Mouse (Mus musculus) midbrain, embryonic 15.5 days (tissue): ENCODE data around the gene Stard3. TPM values are rescaled to one million over a fixed set of nuclear protein-coding genes. Genes with fewer than 3 reads are reported as not detected.
A peak's percentile ranks its signal among the peaks of the same experiment; 100 is the strongest.
"Not testable (repeated sequence)": the region's sequence is repeated elsewhere in the genome, so short reads cannot be mapped to it uniquely, and the experiment has no call there.

Experiments used
- ATAC-seq: fragments of 200-750 bp; cut with Nextera tagmentation; replicated peaks from 2 replicates; pipeline ENCODE4 v1.8.0; 2017; ENCODE audit warnings: moderate TSS enrichment
- H3K27ac ChIP-seq: fragments of 300-500 bp; sonication (generic); 2 replicates; pipeline ENCODE4 v1.5.1; 2015; ENCODE audit warnings: mild to moderate bottlenecking, inconsistent platforms
- H3K27me3 ChIP-seq: fragments of 300-500 bp; sonication (generic); replicated peaks from 2 replicates; pipeline ENCODE4 v1.6.1; 2015; ENCODE audit warnings: inconsistent platforms
- H3K36me3 ChIP-seq: fragments of 300-500 bp; sonication (generic); replicated peaks from 2 replicates; pipeline ENCODE4 v1.6.1; 2015; ENCODE audit warnings: inconsistent platforms
- H3K4me1 ChIP-seq: fragments of 300-500 bp; sonication (generic); 2 replicates; pipeline ENCODE4 v1.6.1; 2015; ENCODE audit warnings: inconsistent platforms
- H3K4me2 ChIP-seq: fragments of 300-500 bp; sonication (generic); 2 replicates; pipeline ENCODE4 v1.6.1; 2015; ENCODE audit warnings: inconsistent platforms, mild to moderate bottlenecking, moderate library complexity
- H3K4me3 ChIP-seq: fragments of 300-500 bp; sonication (generic); 2 replicates; pipeline ENCODE4 v1.5.1; 2015; ENCODE audit warnings: mild to moderate bottlenecking, inconsistent platforms
- H3K9ac ChIP-seq: fragments of 300-500 bp; sonication (generic); 2 replicates; pipeline ENCODE4 v1.6.1; 2015; ENCODE audit warnings: mild to moderate bottlenecking, inconsistent platforms
- H3K9me3 ChIP-seq: fragments of 300-500 bp; sonication (generic); 2 replicates; pipeline ENCODE4 v1.6.1; 2016; ENCODE audit warnings: inconsistent platforms
- WGBS: fragments of 180-500 bp; shearing (Covaris S2); methylation state at CpG from one replicate; pipeline ENCODE4 v1.1.7; 2015; ENCODE audit warnings: mixed read lengths; 5-methylcytosine and 5-hydroxymethylcytosine counted together
- polyA plus RNA-seq: library from polyadenylated mRNA; unstranded; fragments of >200 nt; fragmentation: Nextera tagmentation; extraction: Ambion mirVana; gene quantifications from 2 replicates; pipeline ENCODE4 v1.2.1, GENCODE M21; 2015

Gene Stard3
- polyA plus RNA-seq, 1 experiment from 2014 or later = 44.6 TPM

GRCm38 (mm10) chr11:98371556-98372240, 13.5 kb downstream of the Stard3 start:
- Histone ChIP-seq H3K4me1 (peaks cover 23% of the 10 kb centered on the region), H3K9me3 (no peaks in the 10 kb centered on the region), H3K4me3 (no peak overlapping the region), H3K36me3 (peaks cover 8% of the 10 kb centered on the region; the same call in 1 of the 2 replicates), H3K27me3 (no peaks in the 10 kb centered on the region), H3K9ac (no peak overlapping the region), H3K4me2 (peak overlapping the region; percentile 4; the same call in 1 of the 2 replicates), H3K27ac (0 out of 2 replicates have a peak overlapping the region, but pooled peaks have one; percentile 31)
- ATAC-seq = peak; percentile 54
- WGBS = 26% methylated on average over 10 of the region's 10 CpGs

- 5% methylated on average over 2 of the region's 2 CpGs for WGBS
- Histone ChIP-seq H3K4me3 (no peak overlapping the region), H3K9me3 (no peaks in the 10 kb centered on the region), H3K27ac (no peak overlapping the region), H3K36me3 (peaks cover 15% of the 10 kb centered on the region; the same call in 1 of the 2 replicates), H3K27me3 (no peaks in the 10 kb centered on the region), H3K4me1 (peaks cover 23% of the 10 kb centered on the region), H3K4me2 (no peak overlapping the region), H3K9ac (no peak overlapping the region)
- ATAC-seq = no peak
Measured at GRCm38 (mm10) chr11:98372406-98372805, 14.2 kb downstream of the Stard3 start.

- Histone ChIP-seq H3K4me2 (no peak overlapping the region), H3K9ac (no peak overlapping the region; the same call in 1 of the 2 replicates), H3K4me3 (no peak overlapping the region), H3K36me3 (peaks cover 19% of the 10 kb centered on the region; the same call in 1 of the 2 replicates), H3K27ac (no peak overlapping the region), H3K9me3 (no peaks in the 10 kb centered on the region), H3K4me1 (peaks cover 23% of the 10 kb centered on the region), H3K27me3 (no peaks in the 10 kb centered on the region)
- 93% methylated on average over 6 of the region's 6 CpGs for WGBS
- no peak for ATAC-seq
Measured at GRCm38 (mm10) chr11:98373244-98373643, 15.1 kb downstream of the Stard3 start.

GRCm38 (mm10) chr11:98374266-98374665, 16.1 kb downstream of the Stard3 start:
- peaks cover 23% of the 10 kb centered on the region; the same call in 1 of the 2 replicates for H3K36me3 ChIP-seq
- peaks cover 23% of the 10 kb centered on the region for H3K4me1 ChIP-seq
- no peak for ATAC-seq
- H3K27ac ChIP-seq = no peak overlapping the region
- no peak overlapping the region for H3K4me2 ChIP-seq
- WGBS = 75% methylated on average over 8 of the region's 8 CpGs
- H3K4me3 ChIP-seq = no peak overlapping the region
- H3K27me3 ChIP-seq = no peaks in the 10 kb centered on the region
- no peak overlapping the region for H3K9ac ChIP-seq
- H3K9me3 ChIP-seq = no peaks in the 10 kb centered on the region

GRCm38 (mm10) chr11:98376756-98377155, 18.6 kb downstream of the Stard3 start:
- peaks cover 23% of the 10 kb centered on the region; the same call in 1 of the 2 replicates for H3K36me3 ChIP-seq
- no peak overlapping the region for H3K4me3 ChIP-seq
- WGBS = 73% methylated on average over 5 of the region's 5 CpGs
- H3K4me1 ChIP-seq = peaks cover 10% of the 10 kb centered on the region
- no peak overlapping the region for H3K27ac ChIP-seq
- ATAC-seq = no peak
- H3K9ac ChIP-seq = no peak overlapping the region
- no peak overlapping the region for H3K4me2 ChIP-seq
- H3K27me3 ChIP-seq = no peaks in the 10 kb centered on the region
- H3K9me3 ChIP-seq = no peaks in the 10 kb centered on the region

- no peaks in the 10 kb centered on the region for H3K4me1 ChIP-seq
- H3K27ac ChIP-seq = no peak overlapping the region
- H3K4me2 ChIP-seq = no peak overlapping the region
- WGBS = 88% methylated on average over 11 of the region's 11 CpGs
- no peak for ATAC-seq
- H3K9me3 ChIP-seq = no peaks in the 10 kb centered on the region
- H3K9ac ChIP-seq = no peak overlapping the region
- H3K4me3 ChIP-seq = no peak overlapping the region
- no peaks in the 10 kb centered on the region for H3K27me3 ChIP-seq
- peaks cover 23% of the 10 kb centered on the region; the same call in 1 of the 2 replicates for H3K36me3 ChIP-seq
Measured at GRCm38 (mm10) chr11:98377787-98378186, 19.6 kb downstream of the Stard3 start.

- Histone ChIP-seq H3K9ac (no peak overlapping the region), H3K4me1 (no peaks in the 10 kb centered on the region), H3K27me3 (no peaks in the 10 kb centered on the region), H3K9me3 (no peaks in the 10 kb centered on the region), H3K36me3 (peaks cover 23% of the 10 kb centered on the region; the same call in 1 of the 2 replicates), H3K4me2 (no peak overlapping the region), H3K4me3 (no peak overlapping the region), H3K27ac (no peak overlapping the region)
- WGBS = 93% methylated on average over 7 of the region's 7 CpGs
- ATAC-seq = no peak
Measured at GRCm38 (mm10) chr11:98379379-98379778, 21.2 kb downstream of the Stard3 start.

- 77% methylated on average over 6 of the region's 6 CpGs for WGBS
Measured at GRCm38 (mm10) chr11:98380106-98380505, 21.9 kb downstream of the Stard3 start.

GRCm38 (mm10) chr11:98381651-98382050, 23.5 kb downstream of the Stard3 start:
- ATAC-seq = no peak
- Histone ChIP-seq H3K4me1 (no peaks in the 10 kb centered on the region), H3K27me3 (peaks cover 16% of the 10 kb centered on the region), H3K4me3 (no peak overlapping the region), H3K4me2 (no peak overlapping the region), H3K36me3 (peaks cover 15% of the 10 kb centered on the region; the same call in 1 of the 2 replicates), H3K9ac (no peak overlapping the region), H3K9me3 (no peaks in the 10 kb centered on the region), H3K27ac (no peak overlapping the region)
- WGBS = 91% methylated on average over 2 of the region's 2 CpGs

More at GRCm38 (mm10) chr11:98380106-98380505, 21.9 kb downstream of the Stard3 start:
- no peaks in the 10 kb centered on the region for H3K4me1 ChIP-seq
- no peak overlapping the region for H3K9ac ChIP-seq
- H3K4me3 ChIP-seq = no peak overlapping the region
- no peak for ATAC-seq
- H3K36me3 ChIP-seq = peaks cover 23% of the 10 kb centered on the region; the same call in 1 of the 2 replicates
- H3K4me2 ChIP-seq = no peak overlapping the region
- H3K27me3 ChIP-seq = 0 out of 2 replicates have a peak, but pooled peaks cover 2% of the 10 kb centered on the region
- no peaks in the 10 kb centered on the region for H3K9me3 ChIP-seq
- H3K27ac ChIP-seq = no peak overlapping the region

- not testable (repeated sequence) for H3K27ac ChIP-seq, H3K36me3 ChIP-seq, H3K4me3 ChIP-seq, H3K9me3 ChIP-seq, H3K4me1 ChIP-seq, ATAC-seq, H3K9ac ChIP-seq, H3K4me2 ChIP-seq
- H3K27me3 ChIP-seq = peaks cover 23% of the 10 kb centered on the region
- 47% methylated on average over 2 of the region's 2 CpGs for WGBS
Measured at GRCm38 (mm10) chr11:98382405-98382804, 24.2 kb downstream of the Stard3 start.

GRCm38 (mm10) chr11:98383261-98384030, 25.3 kb downstream of the Stard3 start, which contains the start of gene Tcap:
Gene Tcap (plus strand): TSS chr11:98383811.
- no peak within 1 kb of the TSS for H3K4me2 ChIP-seq
- WGBS = 63% methylated on average over 14 of the region's 14 CpGs
- H3K9me3 ChIP-seq = no peaks in the 10 kb centered on the region
- H3K9ac ChIP-seq = no peak within 1 kb of the TSS
- peaks cover 33% of the 10 kb centered on the region for H3K27me3 ChIP-seq
- no peak within 1 kb of the TSS for H3K27ac ChIP-seq
- no peak for ATAC-seq
- no peaks in the 10 kb centered on the region for H3K4me1 ChIP-seq
- 0 out of 2 replicates have a peak, but pooled peaks cover 4% of the 10 kb centered on the region for H3K36me3 ChIP-seq
- H3K4me3 ChIP-seq = no peak within 1 kb of the TSS

- Histone ChIP-seq H3K9me3 (no peaks in the 10 kb centered on the region), H3K27me3 (peaks cover 38% of the 10 kb centered on the region), H3K36me3 (no peaks in the 10 kb centered on the region), H3K4me1 (no peaks in the 10 kb centered on the region), H3K27ac (no peak overlapping the region), H3K4me2 (no peak overlapping the region), H3K9ac (no peak overlapping the region), H3K4me3 (no peak overlapping the region)
- no peak for ATAC-seq
- 74% methylated on average over 20 of the region's 20 CpGs for WGBS
Measured at GRCm38 (mm10) chr11:98384216-98384615, 26.0 kb downstream of the Stard3 start.
